Comparison of ENCODE assay signal across 21 mouse cellular contexts in genomic region chr7:69007237-69007636, GRCm38 (mm10).
"Had no signal": no experiment of that assay in that cellular context is flagged by ENCODE, and none has a peak within 500 bp of the region (broad histone marks: within the 10 kb centered on the region; RNA-seq: fewer than 3 reads in every experiment).

No protein-coding gene starts in this region.

- H3K27me3 ChIP-seq: intestine, embryonic 15.5 days; limb, embryonic 12.5 days; limb, embryonic 15.5 days; neural tube, embryonic 12.5 days; neural tube, embryonic 15.5 days had no signal

- H3K27ac ChIP-seq: intestine, embryonic 15.5 days; left cerebral cortex, adult 2 months; limb, embryonic 12.5 days; limb, embryonic 15.5 days; liver, embryonic 14.5 days; macrophage; neural tube, embryonic 12.5 days; neural tube, embryonic 15.5 days had no signal

- DNase-seq: kidney, adult 11 months; kidney, adult 8-10 months; kidney, postnatal 14 days; kidney, postnatal 4 days; layer of hippocampus, adult 9-11 months; layer of hippocampus, postnatal 36 days; liver, postnatal 0 days; lung, embryonic 14.5 days; right cerebral cortex, adult 18-20 months; thymus, adult 18-20 months; thymus, postnatal 36 days had no signal

- H3K36me3 ChIP-seq: intestine, embryonic 15.5 days; limb, embryonic 12.5 days; limb, embryonic 15.5 days; neural tube, embryonic 12.5 days; neural tube, embryonic 15.5 days had no signal

- H3K9ac ChIP-seq: intestine, embryonic 15.5 days; limb, embryonic 12.5 days; limb, embryonic 15.5 days; liver, embryonic 14.5 days; liver, postnatal 0 days; lung, embryonic 14.5 days; neural tube, embryonic 12.5 days; neural tube, embryonic 15.5 days had no signal

- H3K9me3 ChIP-seq: intestine, embryonic 15.5 days; limb, embryonic 12.5 days; limb, embryonic 15.5 days; neural tube, embryonic 12.5 days; neural tube, embryonic 15.5 days had no signal

- H3K4me3 ChIP-seq: intestine, embryonic 15.5 days; left cerebral cortex, adult 2 months; limb, embryonic 12.5 days; limb, embryonic 15.5 days; neural tube, embryonic 12.5 days; neural tube, embryonic 15.5 days had no signal

- H3K4me1 ChIP-seq: intestine, embryonic 15.5 days; limb, embryonic 12.5 days; limb, embryonic 15.5 days; neural tube, embryonic 12.5 days; neural tube, embryonic 15.5 days had no signal

- H3K4me2 ChIP-seq: intestine, embryonic 15.5 days; limb, embryonic 12.5 days; limb, embryonic 15.5 days; liver, embryonic 11.5 days; lung, embryonic 14.5 days; neural tube, embryonic 12.5 days; neural tube, embryonic 15.5 days had no signal

- ATAC-seq: intestine, embryonic 15.5 days; liver, postnatal 0 days; lung, postnatal 0 days had no signal
